Mouse (Mus musculus) kidney, embryonic 16.5 days (tissue): ENCODE results near the gene Gm32742. TPM values are rescaled to one million over a fixed set of nuclear protein-coding genes. Genes with fewer than 3 reads are reported as not detected.
A peak's percentile ranks its signal among the peaks of the same experiment; 100 is the strongest.

Experiments used
- ATAC-seq: fragments of 200-750 bp; cut with Nextera tagmentation; 2 replicates; pipeline ENCODE4 v1.8.0; 2017; ENCODE audit warnings: moderate TSS enrichment; ENCODE audit not compliant: low FRiP score, low TSS enrichment
- H3K27ac ChIP-seq: fragments of 300-500 bp; sonication (generic); 2 replicates; pipeline ENCODE4 v1.5.1; 2014; ENCODE audit warnings: low read length
- H3K27me3 ChIP-seq: fragments of 300-500 bp; sonication (generic); 2 replicates; pipeline ENCODE4 v1.6.1; 2014; ENCODE audit warnings: low read length, control low read depth, mixed read lengths; ENCODE audit not compliant: insufficient read depth
- H3K36me3 ChIP-seq: fragments of 300-500 bp; sonication (generic); 2 replicates; pipeline ENCODE4 v1.6.1; 2014; ENCODE audit warnings: low read length, control low read depth, mixed read lengths; ENCODE audit not compliant: insufficient read depth
- H3K4me1 ChIP-seq: fragments of 300-500 bp; sonication (generic); 2 replicates; pipeline ENCODE4 v1.6.1; 2014; ENCODE audit warnings: low read length, control low read depth, mixed read lengths; ENCODE audit not compliant: insufficient read depth
- H3K4me2 ChIP-seq: fragments of 300-500 bp; sonication (generic); replicated peaks from 2 replicates; pipeline ENCODE4 v1.6.1; 2014; ENCODE audit warnings: low read depth, low read length
- H3K4me3 ChIP-seq: fragments of 300-500 bp; sonication (generic); 2 replicates; pipeline ENCODE4 v1.5.1; 2014; ENCODE audit warnings: mild to moderate bottlenecking, low read length
- H3K9ac ChIP-seq: fragments of 300-500 bp; sonication (generic); replicated peaks from 2 replicates; pipeline ENCODE4 v1.6.1; 2014; ENCODE audit warnings: low read length
- H3K9me3 ChIP-seq: fragments of 300-500 bp; sonication (generic); 2 replicates; pipeline ENCODE4 v1.6.1; 2016; ENCODE audit warnings: low read length, control low read depth
- WGBS: fragments of 180-500 bp; shearing (Covaris S2); extraction: QIAGEN DNeasy Blood & Tissue Kit; methylation state at CpG from one replicate; pipeline ENCODE4 v1.1.7; 2014; 5-methylcytosine and 5-hydroxymethylcytosine counted together
- microRNA counts: library from miRNA; unstranded; fragments of <30 nt; microRNA quantifications from one replicate; lab custom pipeline; 2016
- microRNA-seq: library from miRNA; unstranded; fragments of <30 nt; microRNA quantifications from one replicate; pipeline ENCODE4, GENCODE M21; 2016
- polyA plus RNA-seq: library from polyadenylated mRNA; unstranded; fragments of >200 nt; fragmentation: Nextera tagmentation; extraction: Ambion mirVana; gene quantifications from 2 replicates; pipeline ENCODE4 v1.2.1, GENCODE M21; 2015

Gm32742 gene
- polyA plus RNA-seq, 1 experiment from 2014 or later = 0.01 TPM

DNA sequence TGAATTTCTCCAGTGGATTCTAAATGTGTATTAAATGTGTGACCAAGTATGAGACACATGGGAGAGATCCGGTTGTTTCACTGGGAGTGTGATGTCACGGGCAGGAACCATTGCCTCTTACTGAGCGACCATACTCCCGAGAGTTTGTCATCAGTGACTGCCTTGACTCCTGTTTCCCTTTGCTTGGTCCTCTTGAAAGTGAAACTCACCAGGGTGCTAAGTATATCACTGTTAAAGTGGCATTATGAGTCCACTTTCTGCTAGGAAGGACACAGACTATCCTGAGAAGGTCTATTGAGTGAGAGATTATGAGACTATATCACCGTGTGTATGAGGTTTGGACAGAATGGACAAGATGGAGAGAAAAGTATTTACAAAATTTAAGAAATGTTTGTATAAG lies 83.7 kb downstream of the Gm32742 start:
- H3K4me3 ChIP-seq = no peak overlapping the region
- H3K9ac ChIP-seq = no peak overlapping the region
- no peaks in the 10 kb centered on the region for H3K9me3 ChIP-seq
- no peak for ATAC-seq
- H3K4me1 ChIP-seq = peaks cover 5% of the 10 kb centered on the region
- WGBS = 82% methylated on average over 5 of the region's 5 CpGs
- H3K27me3 ChIP-seq = no peaks in the 10 kb centered on the region
- no peak overlapping the region for H3K27ac ChIP-seq
- H3K36me3 ChIP-seq = no peaks in the 10 kb centered on the region
- H3K4me2 ChIP-seq = no peak overlapping the region

MicroRNAs within 50 kb of the gene (microRNA counts, 519-probe panel; counts per million panel counts)
- 1,713 counts per million, percentile 44 among the panel's probes with 10 or more counts for microRNA mmu-miR-34b-3p (lab: Ali Mortazavi, UCI)
- microRNA mmu-miR-34b-5p (lab: Ali Mortazavi, UCI) = 2,039 counts per million, percentile 53 among the panel's probes with 10 or more counts
- 4,545 counts per million, percentile 94 among the panel's probes with 10 or more counts for microRNA mmu-miR-34c (lab: Ali Mortazavi, UCI)

Small RNAs within 50 kb of the gene (microRNA-seq; reads per million reads assigned to microRNA genes)
- gene Mir34b (27.7 reads per million, percentile 41 among the genes with 10 or more reads in this experiment), gene Mir34c (579 reads per million, percentile 75 among the genes with 10 or more reads in this experiment)

Other genes with a start within 250 kb of the Gm32742 start
- 15.5 and 19.4 TPM in 2 replicates for gene Sik2, start 156.4 kb downstream of the Gm32742 start, polyA plus RNA-seq
- not detected in 2 replicates for gene Btg4, start 104.6 kb downstream of the Gm32742 start, polyA plus RNA-seq
- gene Layn, start 88.4 kb downstream of the Gm32742 start, polyA plus RNA-seq = 7.3 and 7.6 TPM in 2 replicates
- not detected in 2 replicates for gene 4833427G06Rik, start 63.4 kb downstream of the Gm32742 start, polyA plus RNA-seq
- not detected in 2 replicates for gene Pou2af1, start 48.2 kb upstream of the Gm32742 start, polyA plus RNA-seq
- gene Colca2, start 113.1 kb upstream of the Gm32742 start, polyA plus RNA-seq = 4.4 and 4.6 TPM in 2 replicates
- not detected in 2 replicates for gene 1810046K07Rik, start 163.4 kb upstream of the Gm32742 start, polyA plus RNA-seq